Mouse (Mus musculus) cerebellum, adult 11-12 months (tissue): ENCODE results near the gene Olfr718-ps1.

Source experiments
- DNase-seq: peaks from one replicate; pipeline ENCODE4 v3.0.0; 2022

Olfr718-ps1 gene

DNA sequence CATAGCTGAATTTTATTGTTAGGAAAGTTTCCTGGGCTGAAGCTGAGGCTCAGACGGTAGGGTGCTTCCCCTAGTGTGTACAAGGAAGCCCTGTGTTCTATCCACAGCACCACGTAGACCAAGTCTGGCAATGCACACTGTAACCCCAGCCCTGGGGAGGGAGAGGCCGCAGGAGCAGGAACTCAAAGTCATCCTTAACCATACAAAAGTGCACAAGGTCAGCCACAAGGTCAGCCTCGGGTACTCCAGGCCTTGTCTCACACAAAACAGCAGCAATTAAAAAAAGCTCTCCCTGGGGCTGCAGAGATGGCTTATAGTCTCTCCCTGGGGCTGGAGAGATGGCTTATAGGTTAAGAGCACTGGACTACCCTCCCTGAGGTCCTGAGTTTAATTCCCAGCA, 20.5 kb downstream of the Olfr718-ps1 start:
- no peak for DNase-seq

DNA sequence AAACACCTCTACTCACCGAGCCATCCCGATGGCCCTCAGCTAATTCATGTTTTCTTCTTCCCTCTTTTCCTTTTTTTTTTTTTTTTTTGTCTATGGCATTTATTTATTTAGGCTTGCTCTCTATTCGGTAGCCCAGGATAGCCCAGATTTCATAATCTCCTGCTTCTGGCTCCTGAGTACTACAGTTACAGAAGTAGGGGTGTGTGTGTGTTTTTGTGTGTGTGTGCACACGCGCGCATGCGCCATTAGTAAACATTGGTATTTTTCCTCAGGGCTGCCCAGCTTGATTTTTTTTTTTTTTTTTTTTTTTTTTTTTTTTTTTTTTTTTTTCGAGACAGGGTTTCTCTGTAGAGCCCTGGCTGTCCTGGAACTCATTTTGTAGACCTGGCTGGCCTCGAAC, 21.3 kb downstream of the Olfr718-ps1 start:
- no peak for DNase-seq

DNA sequence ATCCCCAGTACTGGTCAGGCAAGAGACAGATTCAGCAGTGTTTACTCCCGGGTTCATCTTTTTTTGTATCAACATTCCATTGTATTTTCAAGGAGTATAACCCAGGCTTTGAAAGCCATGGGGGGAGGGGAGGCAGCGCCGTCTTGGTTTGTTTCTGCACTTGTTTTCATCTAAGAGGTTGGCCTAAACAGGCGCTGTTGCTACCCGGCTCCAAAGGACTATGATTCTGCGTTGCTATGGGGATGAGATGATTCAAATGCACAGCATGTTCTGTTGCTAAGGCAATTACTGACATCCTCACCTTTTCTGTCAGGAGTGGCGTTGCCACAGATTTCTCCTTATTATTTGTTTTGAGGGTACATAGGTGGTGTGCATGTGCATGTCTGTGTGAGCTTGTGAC, 21.8 kb downstream of the Olfr718-ps1 start:
- no peak for DNase-seq

DNA sequence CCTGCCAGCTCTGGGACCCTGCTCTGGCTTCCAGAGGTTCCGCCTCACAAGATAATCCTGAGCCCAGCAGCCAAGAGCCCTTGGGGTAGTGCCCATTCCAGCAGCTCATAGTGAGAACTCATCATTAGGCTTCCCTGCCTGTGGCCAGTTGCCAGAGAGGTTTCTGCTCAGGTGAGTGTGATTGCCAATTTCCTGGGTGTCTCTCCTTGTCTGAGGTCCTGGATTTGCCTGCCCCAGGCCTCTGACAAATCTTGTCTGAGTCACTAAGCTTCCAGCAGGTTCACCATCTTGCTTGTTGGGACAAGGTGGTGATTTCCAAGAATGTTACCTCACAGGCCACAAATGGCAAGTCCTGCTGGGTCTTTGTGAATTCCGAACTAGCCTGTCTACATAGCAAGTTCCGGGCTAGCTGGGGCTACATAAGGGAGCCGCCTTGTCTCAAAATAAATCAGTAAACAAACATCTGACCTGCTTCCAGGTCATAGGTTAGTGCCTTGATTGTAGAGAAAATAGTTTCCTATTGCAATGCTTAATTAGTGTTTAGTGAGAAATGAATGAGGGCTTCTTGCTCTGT, 22.5 kb downstream of the Olfr718-ps1 start:
- no peak for DNase-seq

DNA sequence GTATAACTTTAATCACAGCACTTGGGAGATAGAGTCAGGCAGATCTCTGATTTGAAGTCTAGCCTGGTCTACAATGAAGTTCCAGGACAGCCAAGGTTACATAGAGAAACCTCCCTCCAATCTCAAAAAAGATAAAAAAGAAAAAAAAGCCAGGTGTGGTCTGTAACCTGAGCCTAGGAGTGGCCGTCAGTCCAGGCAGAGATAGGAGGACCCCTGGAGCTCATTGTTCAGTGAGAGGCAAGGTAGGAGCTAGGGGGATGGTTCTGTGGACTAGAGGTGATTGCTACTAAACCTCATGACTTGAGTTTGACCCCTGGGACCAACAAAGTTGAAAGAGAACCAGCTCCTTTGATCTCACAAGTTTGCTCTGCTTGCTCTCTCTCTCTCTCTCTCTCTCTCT, 24.7 kb downstream of the Olfr718-ps1 start:
- DNase-seq = no peak

DNA sequence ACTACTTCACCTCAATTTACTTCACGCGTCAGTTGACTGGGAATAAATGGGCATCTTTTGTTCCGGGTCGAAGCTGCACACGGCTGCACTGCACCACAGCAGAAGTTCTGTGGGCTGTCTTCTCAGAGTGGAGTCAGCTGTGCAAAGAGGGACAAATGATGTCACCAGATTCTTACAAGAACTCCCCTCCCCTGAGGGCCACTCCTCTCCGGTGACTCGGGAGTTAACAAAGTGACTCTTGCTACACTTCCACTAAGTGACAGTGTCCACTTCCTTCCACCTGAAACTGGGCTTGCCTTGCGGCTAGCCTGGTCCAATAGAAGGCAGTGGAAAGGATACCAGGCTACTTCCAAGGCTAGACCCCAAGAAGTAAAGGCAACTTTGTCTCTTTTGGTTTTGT, 25.3 kb downstream of the Olfr718-ps1 start:
- no peak for DNase-seq

DNA sequence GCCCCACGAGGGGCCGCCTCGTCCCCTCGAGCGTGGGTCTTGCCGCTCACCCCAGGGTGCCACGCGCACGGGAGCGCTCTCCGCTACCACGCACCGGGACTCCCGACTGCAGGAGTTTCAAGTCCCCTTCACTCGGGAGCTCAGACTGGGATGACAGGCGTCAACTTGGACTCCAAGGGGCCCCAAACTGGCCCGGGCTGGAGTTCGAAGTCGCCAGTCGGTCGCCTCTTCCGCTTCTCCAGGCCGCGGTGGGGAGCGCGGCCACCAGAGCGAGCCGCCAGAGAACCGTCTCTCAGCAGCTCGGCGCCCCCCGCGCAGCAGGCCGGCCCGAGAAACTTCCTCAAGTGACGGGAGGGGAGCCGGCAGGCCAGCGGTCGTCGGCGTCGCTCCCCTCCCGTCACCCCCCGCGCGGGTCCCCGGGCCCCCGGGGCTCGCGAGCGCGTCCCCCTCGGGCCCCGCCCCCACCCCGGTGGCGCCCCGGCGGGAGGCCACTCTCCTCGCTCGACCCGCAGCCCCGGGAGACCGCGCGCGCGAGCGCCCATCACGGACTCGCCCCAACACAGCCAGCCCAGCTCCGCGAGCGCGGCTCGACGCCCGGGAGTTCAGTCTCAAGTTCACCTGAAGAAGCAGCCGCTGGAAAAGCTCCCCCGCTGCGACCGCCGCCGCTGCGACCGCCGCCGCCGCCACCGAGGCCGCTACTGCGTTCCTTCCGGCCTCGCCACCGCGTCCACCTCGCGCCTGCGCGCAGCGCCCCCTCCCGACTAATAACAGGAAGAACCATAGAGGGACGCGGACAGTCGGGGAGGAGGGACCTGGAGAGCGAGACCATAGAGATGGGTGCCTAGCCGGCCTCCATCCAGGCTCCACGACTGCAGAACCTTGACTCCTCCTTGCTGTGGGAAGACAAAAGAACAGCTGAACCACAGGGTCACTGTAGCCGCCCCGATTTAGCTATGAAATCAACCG, 34.8 kb downstream of the Olfr718-ps1 start, which contains the start of gene Rnf216:
Rnf216 (minus strand) TSS at position 714 of the 966 bp plus-strand sequence.
- DNase-seq = peak; percentile 94

DNA sequence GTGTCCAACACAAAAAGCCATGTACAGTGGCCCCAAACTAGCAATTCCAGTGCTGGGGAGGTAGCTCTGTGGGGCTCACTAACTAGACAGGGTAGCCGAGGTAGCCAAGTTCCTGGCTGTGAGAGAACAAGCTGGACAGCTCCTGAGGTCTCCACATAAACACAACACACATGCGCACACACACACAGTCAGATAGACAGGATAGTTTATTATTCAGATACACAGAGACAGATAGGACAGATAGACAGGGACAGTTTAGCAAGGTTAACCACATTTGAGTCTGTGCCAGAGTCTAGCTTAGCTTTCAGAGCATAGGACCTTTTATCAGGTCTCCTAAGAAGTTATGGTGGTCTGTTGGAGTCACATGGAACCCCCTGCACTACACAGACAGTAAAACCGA, 40.5 kb downstream of the Olfr718-ps1 start:
- no peak for DNase-seq

DNA sequence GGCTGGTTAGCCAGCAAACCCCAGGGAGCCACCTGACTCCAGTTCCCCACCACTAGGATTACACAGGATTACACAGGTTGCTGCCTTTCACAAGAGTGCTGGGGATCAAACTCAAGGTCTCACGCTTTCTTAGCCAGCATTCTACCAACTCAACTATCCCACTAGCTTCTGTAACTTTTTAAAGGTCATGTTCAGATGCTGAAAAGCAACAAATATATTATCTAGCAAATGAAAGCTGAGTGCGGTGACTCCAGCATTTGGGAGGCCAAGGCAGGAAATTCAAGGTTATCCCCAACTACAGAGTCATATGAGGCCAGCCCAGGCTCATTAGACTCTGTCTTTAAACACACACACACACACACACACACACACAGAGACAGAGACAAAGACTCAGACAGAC, 44.1 kb downstream of the Olfr718-ps1 start:
- DNase-seq = no peak

DNA sequence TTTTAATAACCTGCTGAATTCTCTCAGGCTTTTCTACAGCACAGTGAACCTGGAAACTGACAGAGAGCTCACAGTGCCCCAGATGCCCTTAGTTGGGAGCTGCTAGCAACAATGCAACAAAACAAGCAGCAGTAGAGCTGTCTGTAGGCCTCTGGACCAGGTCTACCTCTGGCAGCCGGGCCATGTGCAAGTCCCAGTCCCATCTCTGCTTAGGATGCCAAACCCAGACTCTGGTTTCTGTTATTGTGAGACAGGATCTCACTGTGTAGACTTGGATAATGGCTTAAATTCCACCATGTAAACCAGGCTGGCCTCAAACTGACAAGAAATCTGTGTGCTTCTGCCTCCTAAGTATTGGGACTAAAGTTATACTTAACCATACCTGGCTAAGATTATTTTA, 45.8 kb downstream of the Olfr718-ps1 start:
- DNase-seq = no peak

DNA sequence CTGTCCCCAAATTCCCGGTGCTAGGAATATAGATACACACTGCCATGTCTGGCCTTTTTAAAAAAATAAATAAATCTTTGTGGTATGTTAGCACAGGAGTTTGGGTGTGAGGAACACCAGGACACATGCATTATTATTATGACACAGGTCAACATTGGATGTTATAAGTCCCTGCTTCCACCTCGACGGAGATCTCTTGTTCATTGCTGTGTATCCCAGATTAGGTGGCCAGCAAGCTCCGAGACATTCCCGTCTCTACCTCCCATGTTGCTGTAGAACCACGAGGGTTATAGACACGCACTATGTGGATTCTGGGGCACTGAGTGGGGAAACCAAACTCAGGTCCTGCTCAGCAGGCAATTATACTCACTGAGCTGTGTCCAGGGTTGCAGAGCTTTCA, 52.1 kb downstream of the Olfr718-ps1 start:
- no peak for DNase-seq

DNA sequence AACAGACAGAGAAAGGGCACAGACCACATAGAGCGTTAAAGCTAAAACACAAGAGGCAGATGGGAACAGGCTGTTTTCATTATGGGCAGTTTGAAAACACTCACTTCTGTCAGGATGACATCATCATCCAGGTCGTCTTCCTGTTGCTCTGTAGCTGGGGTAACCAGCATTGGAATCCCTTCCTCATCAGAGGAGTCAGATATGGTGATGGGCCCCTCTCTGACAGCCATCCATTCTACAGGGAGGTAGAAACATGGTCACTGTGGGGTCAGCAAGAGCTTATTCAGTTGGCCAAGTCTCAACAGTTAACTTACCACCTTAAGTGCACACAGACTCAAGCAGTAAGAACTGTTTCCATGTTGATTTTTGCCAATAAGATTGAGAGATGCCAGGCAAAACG, 54.5 kb downstream of the Olfr718-ps1 start:
- DNase-seq = no peak

DNA sequence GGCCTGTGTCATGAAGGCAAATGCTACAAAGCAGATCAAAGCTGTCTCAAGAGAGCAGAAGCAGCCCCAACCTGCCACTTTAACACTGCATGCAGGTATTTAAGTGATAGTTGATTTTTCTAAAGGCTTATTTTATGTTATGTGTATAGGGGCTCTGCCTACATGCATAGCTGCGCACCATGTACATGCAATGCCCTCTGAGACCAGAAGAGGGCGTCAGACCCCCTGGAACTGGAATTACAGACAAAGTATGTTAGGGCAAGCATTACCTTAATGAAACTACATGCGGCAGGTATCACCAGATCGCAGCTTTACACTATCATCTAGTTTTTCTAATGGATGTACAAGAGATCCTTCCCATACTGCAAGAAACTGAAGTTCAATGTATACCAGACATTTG, 62.5 kb downstream of the Olfr718-ps1 start:
- DNase-seq = no peak
